Mouse (Mus musculus): ENCODE measurements around the gene Rnf31. TPM values are rescaled to one million over a fixed set of nuclear protein-coding genes. Genes with fewer than 3 reads are reported as not detected.

The Rnf31 gene
- total and polyA plus RNA-seq, 3 experiments: 12.9 to 24.5 TPM; not detected in 1

DNA sequence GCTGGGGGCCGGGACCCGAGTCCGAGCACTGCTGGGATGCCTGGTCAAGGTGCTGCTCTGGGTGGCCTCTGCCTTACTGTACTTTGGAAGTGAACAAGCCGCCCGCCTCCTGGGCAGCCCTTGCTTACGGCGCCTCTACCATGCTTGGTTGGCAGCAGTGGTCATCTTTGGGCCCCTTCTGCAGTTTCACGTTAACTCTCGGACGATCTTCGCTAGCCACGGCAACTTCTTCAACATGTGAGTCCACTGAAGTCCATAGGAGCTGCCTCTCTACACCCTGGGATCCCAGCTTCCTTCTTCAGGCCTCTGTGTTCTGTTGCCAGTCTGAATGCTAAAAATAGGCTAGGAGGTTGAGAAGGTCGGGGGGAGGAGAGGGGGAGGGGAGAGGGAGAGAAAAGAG lies 15.8 kb upstream of the Rnf31 start:
- Histone ChIP-seq H3K27ac (ENCODE audit: control insufficient read depth, low read depth, low read length) (no peak overlapping the region), H3K27me3 (ENCODE audit: control insufficient read depth in 1 of 2, insufficient read depth in 2 of 2, low read length in 2 of 2) (no peaks in the 10 kb centered on the region), H3K36me3 (ENCODE audit: control insufficient read depth in 1 of 2, insufficient read depth in 2 of 2, low read length in 2 of 2) (peaks cover 0 to 7% of the 10 kb centered on the region in 2 experiments; a peak in 2 of 4 replicates), H3K4me1 (ENCODE audit: control insufficient read depth in 1 of 2, insufficient read depth in 2 of 2, low read length in 2 of 2) (peaks cover 4 to 16% of the 10 kb centered on the region in 2 experiments), H3K9ac (ENCODE audit: control insufficient read depth, low read depth, low read length, poor library complexity, severe bottlenecking) (no peak overlapping the region), H3K4me3 (ENCODE audit: control insufficient read depth in 1 of 2, insufficient read depth in 1 of 2, low read depth in 2 of 2, low read length in 2 of 2) (no peak overlapping the region), H3K79me2 (ENCODE audit: control insufficient read depth, insufficient read depth, low read length, poor library complexity) (peaks cover 4% of the 10 kb centered on the region), H3K9me3 (replicated peaks; ENCODE audit: insufficient read depth, low read length) (no peaks in the 10 kb centered on the region)
- no peak for DNase-seq (ENCODE audit: low read depth, low spot score)
- TF ChIP-seq MAZ (IDR thresholded peaks at IDR 0.05; ENCODE audit: low read depth, low read length): no peak
- no peak for TF ChIP-seq ZNF384 (IDR thresholded peaks at IDR 0.05; ENCODE audit: low read depth, low read length)
- no peak for TF ChIP-seq POLR2A (IDR thresholded peaks at IDR 0.05; ENCODE audit: control insufficient read depth in 1 of 2, insufficient read depth in 1 of 2, low read depth in 1 of 2, low read length in 2 of 2, poor library complexity in 1 of 2)
- TF ChIP-seq ZMIZ1 (IDR thresholded peaks at IDR 0.05; ENCODE audit: low read depth, low read length): no peak
- no peak for TF ChIP-seq USF1 (IDR thresholded peaks at IDR 0.05; ENCODE audit: low read depth, low read length)

- Histone ChIP-seq H3K4me3 (ENCODE audit: control insufficient read depth in 1 of 2, insufficient read depth in 1 of 2, low read depth in 2 of 2, low read length in 2 of 2) (no peak overlapping the region), H3K9me3 (replicated peaks; ENCODE audit: insufficient read depth, low read length) (no peaks in the 10 kb centered on the region), H3K4me1 (ENCODE audit: control insufficient read depth in 1 of 2, insufficient read depth in 2 of 2, low read length in 2 of 2) (peaks cover 3 to 11% of the 10 kb centered on the region in 2 experiments; a peak in 3 of 4 replicates), H3K27ac (ENCODE audit: control insufficient read depth, low read depth, low read length) (no peak overlapping the region), H3K27me3 (ENCODE audit: control insufficient read depth in 1 of 2, insufficient read depth in 2 of 2, low read length in 2 of 2) (no peaks in the 10 kb centered on the region), H3K79me2 (ENCODE audit: control insufficient read depth, insufficient read depth, low read length, poor library complexity) (peaks cover 4% of the 10 kb centered on the region), H3K36me3 (ENCODE audit: control insufficient read depth in 1 of 2, insufficient read depth in 2 of 2, low read length in 2 of 2) (peaks cover 0 to 5% of the 10 kb centered on the region in 2 experiments; a peak in 2 of 4 replicates), H3K9ac (ENCODE audit: control insufficient read depth, low read depth, low read length, poor library complexity, severe bottlenecking) (no peak overlapping the region)
- TF ChIP-seq ZC3H11A (IDR thresholded peaks at IDR 0.05; ENCODE audit: low read depth, low read length) (no peak), KAT2A (conservative IDR thresholded peaks at IDR 0.05; ENCODE audit: low read depth, low read length) (no peak), MAZ (IDR thresholded peaks at IDR 0.05; ENCODE audit: low read depth, low read length) (no peak), CHD2 (IDR thresholded peaks at IDR 0.05; ENCODE audit: low read length) (no peak), USF1 (IDR thresholded peaks at IDR 0.05; ENCODE audit: low read depth, low read length) (no peak), UBTF (IDR thresholded peaks at IDR 0.05; ENCODE audit: borderline replicate concordance, insufficient read depth, low read depth, low read length) (no peak), NRF1 (IDR thresholded peaks at IDR 0.05; ENCODE audit: insufficient read depth, low read depth, low read length, poor library complexity, severe bottlenecking) (no peak)
- no peak for DNase-seq (ENCODE audit: low read depth, low spot score)
Observed at GRCm38 (mm10) chr14:55576376-55576775, 15.1 kb upstream of the Rnf31 start.

DNA sequence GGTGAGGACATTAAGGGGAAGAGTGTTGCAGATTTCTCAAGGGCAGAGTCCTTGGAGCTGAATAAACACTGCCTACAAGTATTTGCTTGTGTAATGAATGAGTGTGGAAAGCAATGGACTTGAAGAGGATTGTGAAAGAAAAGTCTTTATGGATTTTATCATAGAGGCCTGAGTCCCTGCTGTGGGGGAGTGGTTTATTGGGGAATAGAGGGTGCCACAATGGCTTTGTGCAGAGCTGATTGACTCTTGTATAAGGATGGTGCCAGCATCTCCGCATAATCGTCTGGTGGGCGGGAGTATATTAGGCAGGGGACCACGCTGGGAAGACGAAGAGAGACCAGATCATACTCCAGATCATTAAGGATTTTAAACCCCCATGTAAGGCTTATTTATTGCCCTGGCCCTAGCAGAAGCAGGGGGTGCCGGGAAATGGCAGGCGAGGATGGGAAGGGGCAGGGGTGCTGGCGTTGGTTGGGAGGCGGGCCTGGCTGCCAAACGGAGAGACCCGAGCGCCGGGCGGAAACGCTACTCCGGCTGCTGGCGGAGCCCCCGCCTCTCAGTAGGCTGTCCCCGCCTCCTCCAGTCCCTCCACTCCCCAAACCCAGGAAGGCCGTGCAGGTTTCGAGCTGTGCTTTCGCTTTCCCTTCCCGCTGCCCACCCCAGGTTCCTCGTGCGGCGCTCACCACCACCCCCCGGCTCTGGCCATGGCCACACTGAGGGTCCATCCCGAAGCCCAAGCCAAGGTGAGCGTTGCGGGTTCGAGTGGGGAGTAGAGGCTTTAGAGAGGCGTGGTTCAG lies 13.4 kb upstream of the Rnf31 start, which contains the start of gene Psme1:
Gene Psme1, plus strand, starts transcription at position 253 of the 797 bp plus-strand sequence.
- peaks cover 3 to 13% of the 10 kb centered on the region in 2 experiments; a peak in 3 of 4 replicates for H3K4me1 ChIP-seq (ENCODE audit: control insufficient read depth in 1 of 2, insufficient read depth in 2 of 2, low read length in 2 of 2)
- H3K9me3 ChIP-seq (replicated peaks; ENCODE audit: insufficient read depth, low read length): no peaks in the 10 kb centered on the region
- DNase-seq (ENCODE audit: low read depth, low spot score): peak; percentile 91
- H3K79me2 ChIP-seq (ENCODE audit: control insufficient read depth, insufficient read depth, low read length, poor library complexity): peaks cover 4% of the 10 kb centered on the region
- peak within 1 kb of the TSS; percentile 88 to 93 for H3K4me3 ChIP-seq (ENCODE audit: control insufficient read depth in 1 of 2, insufficient read depth in 1 of 2, low read depth in 2 of 2, low read length in 2 of 2)
- H3K36me3 ChIP-seq (ENCODE audit: control insufficient read depth in 1 of 2, insufficient read depth in 2 of 2, low read length in 2 of 2): peaks cover 0 to 7% of the 10 kb centered on the region in 2 experiments; a peak in 2 of 4 replicates
- no peak for TF ChIP-seq E2F4 (IDR thresholded peaks at IDR 0.05; ENCODE audit: borderline replicate concordance, low read depth, low read length)
- TF ChIP-seq NRF1 (IDR thresholded peaks at IDR 0.05; ENCODE audit: insufficient read depth, low read depth, low read length, poor library complexity, severe bottlenecking): no peak
- peak; percentile 73 for TF ChIP-seq NELFE (IDR thresholded peaks at IDR 0.05; ENCODE audit: low read depth, low read length)
- peak; percentile 84; the same call in 1 of the 2 replicates for TF ChIP-seq MAZ (IDR thresholded peaks at IDR 0.05; ENCODE audit: low read depth, low read length)
- peak; percentile 75 for TF ChIP-seq HCFC1 (IDR thresholded peaks at IDR 0.05; ENCODE audit: low read depth, low read length)
- peak; percentile 64; the same call in 1 of the 2 replicates for TF ChIP-seq TBP (IDR thresholded peaks at IDR 0.05; ENCODE audit: low read depth, low read length)
- TF ChIP-seq POLR2A (IDR thresholded peaks at IDR 0.05; ENCODE audit: control insufficient read depth in 1 of 2, insufficient read depth in 1 of 2, low read depth in 1 of 2, low read length in 2 of 2, poor library complexity in 1 of 2): peak; percentile 53 to 80
- TF ChIP-seq SIN3A (IDR thresholded peaks at IDR 0.05; ENCODE audit: low read length): peak; percentile 53; the same call in 1 of the 2 replicates
- TF ChIP-seq ELF1 (IDR thresholded peaks at IDR 0.05; ENCODE audit: low read depth, low read length): peak; percentile 70; the same call in 1 of the 2 replicates
- TF ChIP-seq ETS1 (IDR thresholded peaks at IDR 0.05; ENCODE audit: low read depth, low read length): 0 out of 2 replicates have a peak, but pooled peaks have one; percentile 38
- TF ChIP-seq UBTF (IDR thresholded peaks at IDR 0.05; ENCODE audit: borderline replicate concordance, insufficient read depth, low read depth, low read length): 0 out of 2 replicates have a peak, but pooled peaks have one; percentile 22
- peak; percentile 63; the same call in 1 of the 2 replicates for TF ChIP-seq ZMIZ1 (IDR thresholded peaks at IDR 0.05; ENCODE audit: low read depth, low read length)
- TF ChIP-seq MXI1 (IDR thresholded peaks at IDR 0.05; ENCODE audit: low read depth, low read length): peak; percentile 60
- TF ChIP-seq MYC (IDR thresholded peaks at IDR 0.05; ENCODE audit: low read depth, low read length): no peak
- no peaks in the 10 kb centered on the region for H3K27me3 ChIP-seq (ENCODE audit: control insufficient read depth in 1 of 2, insufficient read depth in 2 of 2, low read length in 2 of 2)
- peak within 1 kb of the TSS; percentile 72 for H3K27ac ChIP-seq (ENCODE audit: control insufficient read depth, low read depth, low read length)
- H3K9ac ChIP-seq (ENCODE audit: control insufficient read depth, low read depth, low read length, poor library complexity, severe bottlenecking): peak within 1 kb of the TSS; percentile 93
